Mouse (Mus musculus): ENCODE measurements around the gene Pacs2. TPM values are rescaled to one million over a fixed set of nuclear protein-coding genes. Genes with fewer than 3 reads are reported as not detected.
A peak's percentile ranks its signal among the peaks of the same experiment; 100 is the strongest.

Pacs2 gene
- polyA plus RNA-seq, 1 experiment, result 54.8 TPM

DNA sequence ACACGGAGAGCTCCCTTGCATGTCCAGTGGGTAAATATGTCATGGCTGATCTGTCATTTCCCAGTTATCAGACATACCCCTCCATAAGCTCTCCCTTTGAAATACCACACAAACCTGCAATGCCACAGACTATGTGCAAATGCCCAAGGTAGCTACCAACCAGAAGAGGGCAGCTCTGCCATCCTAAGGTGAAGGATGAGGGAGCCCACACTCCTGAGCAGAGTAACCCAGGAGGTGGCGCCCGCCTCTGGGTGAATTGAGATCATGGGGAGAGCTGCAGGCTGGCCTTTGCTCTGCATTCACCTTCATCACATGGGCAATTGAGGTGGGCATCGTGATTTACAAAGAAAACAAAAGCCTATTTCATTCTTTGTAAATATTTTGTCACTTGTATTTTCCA lies 9.3 kb upstream of the Pacs2 start:
- Histone ChIP-seq H3K4me3 (replicated peaks; ENCODE audit: extremely low read depth, low read depth, low read length) (no peak overlapping the region), H3K4me1 (ENCODE audit: control insufficient read depth, insufficient read depth, low read length) (no peaks in the 10 kb centered on the region; the same call in none of the 2 replicates)
- peak; percentile 62 for DNase-seq
- 24% methylated on average over 4 of the region's 4 CpGs for WGBS
- peak; percentile 63 for TF ChIP-seq CTCF (IDR thresholded peaks at IDR 0.05; ENCODE audit: insufficient read depth, low read length)
- no peak for TF ChIP-seq POLR2A (IDR thresholded peaks at IDR 0.05; ENCODE audit: borderline replicate concordance, extremely low read depth, low read depth, low read length)

DNA sequence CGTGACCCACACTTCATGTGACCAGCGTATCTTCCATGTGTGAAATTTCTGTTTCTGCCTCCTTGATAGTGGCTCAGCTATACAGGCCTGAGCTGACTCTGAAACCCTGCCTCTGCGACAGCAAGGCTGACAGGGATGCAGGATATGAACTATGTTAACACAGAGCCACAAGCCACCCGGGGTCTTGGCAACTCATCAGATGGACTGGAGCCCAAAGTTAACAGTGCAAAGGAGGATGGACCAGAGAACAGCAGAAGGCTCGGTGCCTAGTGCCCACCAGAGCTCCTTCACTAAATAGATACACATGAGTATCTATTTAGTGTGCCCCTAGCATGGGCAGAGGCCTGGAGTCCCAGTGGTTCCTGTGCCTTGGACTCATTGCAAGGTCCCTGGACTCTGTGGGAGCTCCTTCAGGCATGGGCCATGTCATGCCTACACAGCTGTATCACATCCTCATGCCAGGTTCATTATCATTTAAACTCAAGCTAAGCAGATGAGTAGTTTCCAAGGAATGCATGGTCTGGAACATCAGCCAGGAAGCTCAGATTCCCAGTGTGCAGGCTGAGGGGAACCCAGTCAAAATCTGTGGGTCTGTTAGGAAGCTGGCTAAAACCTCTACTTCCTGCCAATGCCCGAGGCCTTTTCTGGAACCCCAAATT lies 2.5 kb upstream of the Pacs2 start:
- TF ChIP-seq POLR2A (IDR thresholded peaks at IDR 0.05; ENCODE audit: borderline replicate concordance, extremely low read depth, low read depth, low read length) (no peak), CTCF (IDR thresholded peaks at IDR 0.05; ENCODE audit: insufficient read depth, low read length) (no peak)
- 37% methylated on average over 6 of the region's 6 CpGs for WGBS
- no peak for DNase-seq
- H3K4me1 ChIP-seq (ENCODE audit: control insufficient read depth, insufficient read depth, low read length), result peaks cover 19% of the 10 kb centered on the region
- no peak overlapping the region for H3K4me3 ChIP-seq (replicated peaks; ENCODE audit: extremely low read depth, low read depth, low read length)

DNA sequence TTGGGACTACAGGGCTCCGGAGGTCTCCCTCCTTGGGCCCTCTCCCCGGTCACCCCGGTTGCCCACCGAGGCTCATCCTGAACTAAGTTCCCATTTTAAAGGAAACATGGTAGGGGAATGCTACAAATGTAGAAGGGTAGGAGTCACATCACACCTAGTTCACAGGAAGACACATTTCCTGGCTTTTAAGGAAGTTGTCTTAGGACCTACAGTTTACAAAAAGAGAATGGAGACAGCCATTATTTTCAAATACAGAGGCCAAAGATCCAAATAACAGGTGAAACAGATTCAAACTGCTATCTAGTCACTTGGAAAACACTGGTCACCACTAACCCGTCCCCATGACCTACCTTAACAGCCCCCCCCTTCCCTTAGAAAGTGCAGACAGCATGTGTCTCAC lies 1.9 kb upstream of the Pacs2 start:
- 71% methylated on average over 5 of the region's 5 CpGs for WGBS
- TF ChIP-seq CTCF (IDR thresholded peaks at IDR 0.05; ENCODE audit: insufficient read depth, low read length) (no peak), POLR2A (IDR thresholded peaks at IDR 0.05; ENCODE audit: borderline replicate concordance, extremely low read depth, low read depth, low read length) (no peak)
- Histone ChIP-seq H3K4me1 (ENCODE audit: control insufficient read depth, insufficient read depth, low read length) (peaks cover 19% of the 10 kb centered on the region), H3K4me3 (replicated peaks; ENCODE audit: extremely low read depth, low read depth, low read length) (no peak overlapping the region)
- DNase-seq, result no peak

DNA sequence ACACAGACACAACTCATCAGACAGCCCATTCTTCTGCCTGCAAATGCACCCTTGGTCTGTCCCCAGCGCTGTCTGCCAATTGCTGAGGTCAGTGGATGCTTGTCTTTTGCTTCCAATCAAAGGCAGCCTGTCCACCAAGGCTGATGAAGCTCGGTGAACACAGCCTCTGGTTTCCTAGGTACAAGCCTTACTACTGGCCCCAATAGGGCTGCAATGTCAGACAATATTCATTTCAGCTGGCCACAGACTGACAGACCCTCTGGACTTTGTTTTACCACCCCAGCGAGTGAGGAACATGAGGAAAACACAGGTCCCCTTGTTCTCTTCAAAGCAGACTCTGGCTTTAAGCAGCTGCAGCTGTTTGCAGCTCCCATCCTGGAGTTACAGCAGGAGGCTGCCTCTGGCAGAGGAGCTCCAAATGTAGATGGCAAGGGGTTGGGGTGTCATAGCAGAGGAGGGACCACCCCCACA lies 1.3 kb upstream of the Pacs2 start:
- DNase-seq, result no peak
- H3K4me1 ChIP-seq (ENCODE audit: control insufficient read depth, insufficient read depth, low read length), result peaks cover 19% of the 10 kb centered on the region
- no peak overlapping the region for H3K4me3 ChIP-seq (replicated peaks; ENCODE audit: extremely low read depth, low read depth, low read length)
- whole genome bisulfite sequencing, result 64% methylated on average over 3 of the region's 3 CpGs
- TF ChIP-seq CTCF (IDR thresholded peaks at IDR 0.05; ENCODE audit: insufficient read depth, low read length), result no peak
- no peak for TF ChIP-seq POLR2A (IDR thresholded peaks at IDR 0.05; ENCODE audit: borderline replicate concordance, extremely low read depth, low read depth, low read length)

DNA sequence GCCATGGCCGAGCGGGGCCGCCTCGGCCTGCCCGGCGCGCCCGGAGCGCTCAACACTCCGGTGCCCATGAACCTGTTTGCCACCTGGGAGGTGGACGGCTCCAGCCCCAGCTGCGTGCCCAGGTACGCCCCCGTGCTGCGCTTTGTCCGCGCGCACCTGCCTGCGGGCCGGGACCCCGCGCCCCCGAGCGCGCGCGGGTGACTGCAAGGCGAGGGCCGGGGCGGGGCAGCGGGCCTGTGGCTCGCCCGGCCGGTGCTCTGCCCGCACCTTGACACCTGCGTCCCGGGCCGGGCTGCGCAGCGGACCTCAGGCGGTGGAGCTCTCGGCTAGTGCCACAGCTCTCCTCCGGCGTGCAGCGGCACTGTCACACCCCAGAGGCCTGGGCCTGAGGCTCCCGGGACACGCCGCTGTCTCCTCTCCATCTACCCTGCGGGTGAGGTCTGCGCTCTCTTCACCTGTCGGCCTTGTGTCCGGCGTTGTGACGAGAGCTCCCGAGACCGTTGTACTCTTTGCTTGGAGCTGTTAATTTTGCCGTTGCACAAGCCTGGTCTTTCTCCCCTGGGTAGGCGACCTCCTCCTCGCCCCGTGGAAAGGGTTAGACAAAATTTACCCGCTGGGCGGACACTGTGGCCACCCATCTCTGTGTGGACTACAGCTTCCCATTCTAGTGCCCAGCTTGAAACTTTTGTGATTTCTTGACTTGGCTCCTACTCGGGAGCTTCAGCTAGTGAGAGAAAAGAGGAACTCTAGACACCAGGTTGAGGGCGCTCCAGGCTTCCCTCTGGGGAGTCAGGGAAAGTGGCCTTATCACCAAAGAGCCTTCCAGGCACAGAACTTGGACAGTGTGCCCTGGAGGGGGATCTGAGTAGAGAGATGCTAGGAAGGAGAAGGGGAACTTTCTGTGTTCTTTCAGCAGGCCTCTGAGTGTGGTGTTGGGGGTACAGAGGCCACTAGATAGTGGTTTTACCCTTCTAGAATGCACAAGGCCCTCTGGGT lies 551 bp downstream of the Pacs2 start:
- WGBS, result 3% methylated on average over 64 of the region's 64 CpGs
- peak; percentile 74 for DNase-seq
- no peak for TF ChIP-seq CTCF (IDR thresholded peaks at IDR 0.05; ENCODE audit: insufficient read depth, low read length)
- TF ChIP-seq POLR2A (IDR thresholded peaks at IDR 0.05; ENCODE audit: borderline replicate concordance, extremely low read depth, low read depth, low read length), result peak; percentile 17; the same call in 1 of the 2 replicates

DNA sequence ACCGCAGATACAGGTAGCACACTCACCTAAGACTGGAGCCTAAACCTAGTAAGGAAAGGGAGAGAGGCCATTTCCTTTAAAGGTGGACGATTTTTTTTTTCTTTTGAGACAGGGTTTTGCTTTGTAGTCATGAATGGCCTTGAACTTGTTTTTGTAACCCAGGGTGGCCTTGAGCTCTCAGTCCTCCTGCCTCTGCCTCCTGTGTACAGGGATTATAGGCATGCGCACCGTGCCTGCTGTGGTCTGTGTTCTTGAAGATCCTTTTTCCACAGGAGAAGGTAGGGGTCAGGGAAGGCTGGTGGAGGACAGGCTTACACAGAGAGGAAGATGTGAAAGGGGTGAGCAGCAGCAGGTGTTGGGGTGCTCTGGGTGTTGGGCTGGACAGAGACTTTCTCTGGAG lies 1.6 kb downstream of the Pacs2 start:
- TF ChIP-seq POLR2A (IDR thresholded peaks at IDR 0.05; ENCODE audit: borderline replicate concordance, extremely low read depth, low read depth, low read length), result no peak
- no peak for TF ChIP-seq CTCF (IDR thresholded peaks at IDR 0.05; ENCODE audit: insufficient read depth, low read length)
- WGBS, result 69% methylated on average over 4 of the region's 4 CpGs
- Histone ChIP-seq H3K4me3 (replicated peaks; ENCODE audit: extremely low read depth, low read depth, low read length) (no peak overlapping the region), H3K4me1 (ENCODE audit: control insufficient read depth, insufficient read depth, low read length) (peaks cover 19% of the 10 kb centered on the region)
- DNase-seq, result no peak

More for the DNA sequence above, 551 bp downstream of the Pacs2 start:
- peak overlapping the region; percentile 93 for H3K4me3 ChIP-seq (replicated peaks; ENCODE audit: extremely low read depth, low read depth, low read length)
- peaks cover 19% of the 10 kb centered on the region for H3K4me1 ChIP-seq (ENCODE audit: control insufficient read depth, insufficient read depth, low read length)

DNA sequence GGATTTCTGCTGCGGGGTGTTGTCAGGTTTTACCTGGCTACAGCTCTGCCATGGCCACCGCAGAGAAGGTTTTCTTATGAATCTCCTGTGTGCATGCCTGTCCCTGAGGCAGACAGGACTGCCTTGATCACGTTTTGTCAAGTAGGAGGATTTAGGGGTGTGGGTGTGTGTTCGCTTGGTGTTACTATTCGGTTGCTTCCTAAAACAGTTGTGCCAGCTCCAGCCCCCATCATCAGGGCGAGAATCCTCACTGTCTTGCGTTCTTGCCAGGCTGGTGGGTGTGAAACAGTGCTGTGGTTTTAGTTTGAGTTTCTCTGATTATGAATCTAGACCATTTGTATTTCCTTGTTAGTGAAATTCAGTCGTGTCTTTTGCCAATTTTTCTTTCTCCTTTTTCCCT lies 2.7 kb downstream of the Pacs2 start:
- H3K4me1 ChIP-seq (ENCODE audit: control insufficient read depth, insufficient read depth, low read length), result peaks cover 13% of the 10 kb centered on the region
- WGBS, result 70% methylated on average over 8 of the region's 8 CpGs
- no peak for TF ChIP-seq CTCF (IDR thresholded peaks at IDR 0.05; ENCODE audit: insufficient read depth, low read length)
- DNase-seq, result no peak
- H3K4me3 ChIP-seq (replicated peaks; ENCODE audit: extremely low read depth, low read depth, low read length), result no peak overlapping the region

DNA sequence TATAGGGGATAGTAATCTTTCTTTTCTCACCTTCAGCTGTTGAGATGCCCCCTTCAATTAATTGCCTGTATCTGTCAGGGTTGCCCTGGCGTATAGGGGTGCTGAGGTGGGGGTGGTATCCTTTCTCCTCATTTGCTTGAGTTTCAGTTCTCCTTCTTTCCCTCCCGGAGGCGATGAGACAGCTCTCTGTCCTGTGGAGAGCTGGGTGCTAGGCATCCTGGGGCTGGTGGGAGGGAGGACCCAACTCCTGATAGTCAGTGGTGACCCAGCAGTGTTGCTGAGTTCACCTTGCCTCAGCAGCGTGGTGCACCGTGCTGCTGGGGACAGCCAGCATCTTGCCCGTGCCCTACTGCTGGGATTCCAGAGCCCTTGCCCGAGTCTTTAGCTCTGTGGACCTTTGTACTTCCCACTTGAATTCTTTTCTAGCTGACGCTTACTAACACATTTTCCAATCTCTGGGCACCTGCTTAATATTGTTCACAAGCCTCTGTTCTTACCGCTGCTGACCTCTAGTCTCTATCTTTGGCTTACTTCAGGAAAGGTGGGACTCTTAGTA lies 3.2 kb downstream of the Pacs2 start:
- DNase-seq, result no peak
- 73% methylated on average over 9 of the region's 9 CpGs for WGBS
- TF ChIP-seq CTCF (IDR thresholded peaks at IDR 0.05; ENCODE audit: insufficient read depth, low read length) (no peak), POLR2A (IDR thresholded peaks at IDR 0.05; ENCODE audit: borderline replicate concordance, extremely low read depth, low read depth, low read length) (no peak)
- Histone ChIP-seq H3K4me1 (ENCODE audit: control insufficient read depth, insufficient read depth, low read length) (peaks cover 13% of the 10 kb centered on the region), H3K4me3 (replicated peaks; ENCODE audit: extremely low read depth, low read depth, low read length) (no peak overlapping the region)

DNA sequence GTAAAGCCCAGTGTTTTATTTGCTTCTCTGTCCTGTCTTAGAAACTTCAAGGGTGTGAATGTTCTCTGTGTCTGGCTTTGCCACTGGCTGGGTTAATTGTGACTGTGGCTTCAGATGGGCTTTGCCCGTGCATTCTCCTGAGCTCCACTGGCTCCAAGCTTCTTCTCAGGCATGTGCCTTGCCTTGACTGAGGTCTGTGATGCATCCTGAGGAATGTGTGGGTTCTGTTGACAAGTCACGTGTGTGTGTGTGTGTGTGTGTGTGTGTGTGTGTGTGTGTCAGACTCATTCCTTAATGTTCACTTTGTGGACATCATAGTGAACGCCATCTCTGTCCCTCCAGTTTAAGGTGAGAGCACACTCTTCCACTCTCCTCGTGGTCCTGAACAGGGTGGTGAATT lies 4.5 kb downstream of the Pacs2 start:
- no peak for DNase-seq
- TF ChIP-seq POLR2A (IDR thresholded peaks at IDR 0.05; ENCODE audit: borderline replicate concordance, extremely low read depth, low read depth, low read length) (no peak), CTCF (IDR thresholded peaks at IDR 0.05; ENCODE audit: insufficient read depth, low read length) (no peak)
- peaks cover 10% of the 10 kb centered on the region for H3K4me1 ChIP-seq (ENCODE audit: control insufficient read depth, insufficient read depth, low read length)
- WGBS, result 76% methylated on average over 4 of the region's 4 CpGs
- H3K4me3 ChIP-seq (replicated peaks; ENCODE audit: extremely low read depth, low read depth, low read length), result no peak overlapping the region
